Mouse (Mus musculus) adipose tissue, adult 10 weeks (tissue): ENCODE data around the gene Zbtb48. TPM values are rescaled to one million over a fixed set of nuclear protein-coding genes. Genes with fewer than 3 reads are reported as not detected.

Source experiments
- polyA plus RNA-seq: library from polyadenylated mRNA; stranded (reverse); fragments of 350-450 nt; fragmentation: Illumina TruSeq; extraction: RNeasy Lipid Tissue Mini Kit (QIAGEN cat#74804); gene quantifications from one replicate; pipeline ENCODE4 v1.2.3, GENCODE M21; 2014; ENCODE audit warnings: low read depth, low replicate concordance

Zbtb48 gene
- 8.5 TPM for polyA plus RNA-seq

DNA sequence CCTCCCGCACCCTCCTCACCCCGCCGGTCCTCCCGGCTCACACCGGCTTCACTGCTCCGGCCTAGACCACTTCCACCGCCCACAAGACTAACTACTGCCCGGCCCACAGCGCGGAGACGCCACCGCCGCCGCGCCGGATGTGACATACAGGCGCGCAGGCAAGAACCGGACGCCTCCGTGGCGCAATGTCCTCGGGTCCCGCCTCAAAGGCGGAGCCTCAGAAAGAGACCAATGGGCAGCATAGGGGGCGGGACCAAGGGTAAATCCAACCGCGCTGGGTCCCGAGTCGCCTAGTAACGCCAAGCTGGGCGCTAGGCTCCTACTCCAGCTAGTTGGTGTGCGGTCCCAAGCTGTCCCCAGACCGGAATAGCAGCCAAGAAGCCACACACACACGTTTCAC lies at the start of gene Zbtb48:
Gene Zbtb48, minus strand, starts transcription at position 148 of the 400 bp plus-strand sequence.

DNA sequence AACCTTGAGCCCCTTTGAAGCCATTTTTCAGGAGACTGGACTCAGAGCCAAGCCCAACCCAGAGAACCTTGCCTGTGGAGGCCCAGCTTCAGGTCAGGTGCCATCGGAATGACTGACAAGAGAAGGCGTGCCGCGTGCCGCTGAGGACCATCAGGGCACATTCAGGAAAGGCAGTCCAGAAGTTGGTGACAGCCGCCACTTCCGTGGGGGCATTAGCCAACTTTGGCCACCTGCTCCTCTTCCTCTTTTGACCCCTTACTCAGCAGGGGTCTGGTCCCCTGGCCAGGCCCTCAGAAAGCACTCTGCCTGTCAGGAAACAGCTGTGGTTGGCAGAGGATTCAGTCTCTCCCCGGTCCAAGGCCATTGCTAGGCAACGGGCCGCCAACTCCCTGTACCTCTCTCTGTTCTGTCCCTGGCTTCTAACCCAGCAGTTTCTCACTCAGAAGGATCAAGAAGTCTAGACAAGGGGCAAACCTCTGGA lies 44.7 kb upstream of the Zbtb48 start, which contains the start of gene Plekhg5:
Gene Plekhg5, plus strand, starts transcription at position 378 of the 481 bp plus-strand sequence.

DNA sequence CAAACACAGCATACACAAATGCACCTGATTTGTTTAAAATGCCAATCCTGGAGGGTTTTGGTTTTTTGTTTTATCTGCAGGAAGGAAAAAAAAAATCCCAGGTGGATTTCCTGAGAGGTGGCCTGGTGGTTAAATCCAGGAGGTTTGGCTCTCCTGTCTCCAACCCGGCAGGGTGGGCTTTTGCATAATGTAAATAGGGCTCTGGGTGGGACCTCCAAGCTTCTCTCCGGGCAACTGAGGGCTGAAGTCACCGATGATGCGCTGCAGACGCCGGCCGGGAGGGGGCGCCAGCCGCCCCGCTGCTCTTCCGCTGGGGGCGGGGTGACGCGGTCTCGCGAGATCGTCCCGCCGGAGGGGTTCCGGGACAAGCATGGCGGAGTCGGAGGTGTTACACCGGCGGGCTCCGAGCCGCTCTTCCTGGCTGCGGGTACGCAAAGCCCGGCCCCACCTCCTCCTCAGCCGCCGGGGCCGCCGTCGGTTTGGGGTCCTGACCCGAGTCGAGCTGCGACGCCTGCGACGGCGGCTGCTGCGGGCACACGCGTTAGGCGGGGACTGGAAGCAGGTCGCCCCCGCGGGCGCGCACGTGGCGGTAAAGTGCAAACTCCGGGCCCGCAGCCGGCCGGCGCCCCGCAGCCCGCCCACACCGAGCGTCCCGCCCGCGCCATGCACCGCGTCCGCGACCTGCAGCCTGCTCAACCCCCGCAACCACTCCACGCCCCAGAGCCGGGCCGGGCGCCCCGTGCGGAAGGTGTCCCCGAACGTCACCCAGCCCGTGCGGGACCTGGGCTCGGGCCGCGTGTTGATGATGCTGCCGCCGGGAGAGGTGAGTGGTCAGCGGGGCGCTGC lies 11.7 kb upstream of the Zbtb48 start, which contains the start of gene Nol9:
Gene Nol9, plus strand, starts transcription at position 337 of the 846 bp plus-strand sequence.

DNA sequence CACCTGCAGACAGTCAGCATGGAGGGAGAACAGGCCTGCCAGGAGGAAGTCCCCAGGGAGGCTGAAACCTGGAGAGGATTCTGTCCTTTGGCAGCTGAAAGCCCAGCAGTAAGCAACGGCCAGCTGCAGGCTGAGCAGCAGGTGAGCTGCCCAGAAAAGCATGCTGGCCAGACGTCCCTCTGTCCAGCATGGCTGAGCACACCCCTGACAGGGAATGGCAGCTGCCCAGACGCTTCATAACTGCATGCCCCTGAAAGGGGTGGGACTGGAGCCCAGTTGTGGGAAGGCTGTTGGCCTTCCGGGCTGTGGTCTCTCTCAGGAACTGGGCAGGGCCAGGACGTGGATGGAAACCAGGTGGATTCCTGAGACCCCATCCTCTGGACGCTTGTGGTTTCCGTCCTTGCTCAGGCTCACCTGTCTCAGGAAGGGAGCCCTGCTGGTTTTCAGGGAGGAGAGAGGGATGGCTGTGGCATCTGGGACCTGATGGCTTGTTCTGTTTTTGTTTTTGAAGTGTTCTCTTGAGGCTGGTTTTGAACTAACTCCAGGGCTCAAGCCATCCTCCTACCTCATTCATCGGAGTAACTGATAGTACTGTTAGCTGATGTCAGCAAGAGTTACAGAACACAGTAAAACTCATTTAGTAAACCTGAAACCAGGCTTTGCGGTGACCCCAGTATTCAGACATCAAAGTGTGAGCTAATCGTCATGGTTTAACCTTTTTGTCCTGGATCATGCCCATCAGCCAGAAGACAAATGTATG lies 10.9 kb upstream of the Zbtb48 start, which contains the start of gene Tas1r1:
Gene Tas1r1, minus strand, starts transcription at position 344 of the 760 bp plus-strand sequence.

DNA sequence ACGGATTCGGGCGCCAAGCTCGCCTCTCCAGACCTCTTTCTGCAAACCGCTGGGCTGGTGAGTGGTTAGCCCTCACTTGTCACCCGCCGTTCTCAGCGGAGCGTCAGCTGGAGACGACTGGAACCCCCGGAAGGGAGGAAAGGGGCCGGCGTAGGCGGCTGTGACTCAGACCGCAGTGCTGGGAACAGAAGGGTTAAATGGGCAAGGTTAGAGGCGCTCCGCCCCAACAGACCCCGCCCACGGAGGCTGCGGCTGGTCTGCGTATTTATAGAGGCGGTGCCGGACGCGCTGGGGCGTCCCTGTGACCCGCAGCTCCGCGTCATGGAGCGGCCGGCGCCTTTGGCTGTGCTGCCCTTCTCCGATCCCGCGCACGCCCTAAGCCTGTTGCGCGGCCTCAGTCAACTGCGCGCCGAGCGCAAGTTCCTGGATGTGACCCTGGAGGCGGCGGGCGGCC lies 18.8 kb downstream of the Zbtb48 start, which contains the start of gene Klhl21:
Gene Klhl21, plus strand, starts transcription at position 182 of the 454 bp plus-strand sequence.

DNA sequence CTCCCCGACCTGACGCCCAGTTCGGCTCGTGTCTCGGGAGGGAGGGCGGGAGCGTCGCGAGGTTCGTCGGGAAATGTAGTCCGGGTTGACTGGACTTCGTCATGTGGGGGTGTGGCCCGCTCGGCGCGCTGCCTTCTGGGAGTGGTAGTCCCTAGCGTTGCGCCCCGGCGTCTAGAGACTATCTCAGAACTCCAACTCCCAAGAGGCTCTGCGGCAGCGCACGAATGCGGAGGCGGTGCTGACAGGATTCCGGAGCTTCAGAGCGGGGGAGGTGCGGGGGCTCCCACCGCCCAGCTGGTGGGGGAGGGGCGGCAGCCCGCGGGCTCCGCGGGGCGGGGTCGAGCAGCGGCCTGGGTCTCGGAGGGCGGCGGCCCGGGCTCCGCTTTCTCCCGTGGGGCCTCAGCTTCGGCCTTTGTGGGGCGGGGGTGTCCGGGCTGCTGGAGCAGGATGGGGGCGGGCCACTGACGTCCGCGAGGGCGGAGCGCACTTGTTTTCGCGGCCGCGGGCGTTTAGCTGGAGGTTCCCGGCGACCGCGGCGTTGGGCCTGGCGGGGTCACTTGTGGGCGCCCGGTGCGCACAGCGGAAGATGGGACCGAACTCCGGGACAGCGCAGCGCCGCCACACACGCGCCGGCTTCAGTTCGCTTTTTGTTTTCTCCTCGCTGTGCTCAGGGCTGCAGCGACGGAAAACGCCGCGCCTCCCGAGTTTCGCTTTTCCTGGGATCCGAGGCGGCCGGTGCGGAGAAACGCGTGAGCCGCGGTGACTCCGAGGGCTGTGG lies 31.1 kb downstream of the Zbtb48 start, which contains the start of gene Phf13:
Gene Phf13, minus strand, starts transcription at position 86 of the 778 bp plus-strand sequence.

DNA sequence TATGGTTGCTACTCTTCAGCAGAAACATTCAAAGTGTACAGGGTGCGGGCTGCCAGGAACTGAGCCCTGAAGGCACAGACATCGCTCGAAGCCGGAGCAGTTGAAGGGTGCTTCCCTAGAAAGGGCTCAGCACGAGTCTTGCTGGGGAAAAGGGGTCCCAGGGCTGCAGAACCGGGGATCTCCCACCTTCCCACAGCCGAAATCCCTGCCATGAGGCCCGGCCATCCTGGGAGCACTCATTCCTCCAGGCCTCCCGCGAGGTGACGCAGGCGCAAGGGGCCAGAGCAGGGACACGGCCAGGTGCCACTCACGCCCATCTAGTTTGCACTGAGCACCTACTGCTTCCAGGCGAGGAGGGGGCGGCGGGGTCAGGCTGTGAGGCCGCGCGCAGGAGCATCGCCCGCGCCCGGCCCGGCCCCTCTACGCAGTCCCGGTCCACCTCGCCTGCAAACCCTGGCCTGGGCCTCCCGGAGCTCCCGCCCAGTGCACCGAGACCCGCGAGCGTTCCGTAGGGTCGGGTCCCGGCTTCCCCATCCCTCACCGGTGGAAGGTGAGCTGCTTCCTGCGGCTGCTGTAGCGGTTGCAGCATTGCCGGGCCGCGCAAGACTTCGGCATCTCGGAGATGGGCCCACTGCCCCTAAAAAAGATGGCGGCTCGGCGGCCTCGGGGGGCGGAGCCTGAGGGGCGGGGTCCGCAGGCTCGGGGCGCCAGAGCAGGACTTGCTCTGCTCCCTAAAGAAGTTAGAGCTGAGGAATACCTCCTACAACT lies 38.9 kb downstream of the Zbtb48 start, which contains the start of gene Thap3:
Gene Thap3, minus strand, starts transcription at position 656 of the 768 bp plus-strand sequence.

Other genes with a start within 250 kb of the Zbtb48 start
- gene Camta1, start 165.8 kb downstream of the Zbtb48 start, polyA plus RNA-seq, result 33.3 TPM
- 39.0 TPM for gene Dnajc11, start 94.0 kb downstream of the Zbtb48 start, polyA plus RNA-seq
- gene Thap3, start 38.7 kb downstream of the Zbtb48 start, polyA plus RNA-seq, result 40.2 TPM
- gene Phf13, start 31.4 kb downstream of the Zbtb48 start, polyA plus RNA-seq, result 17.1 TPM
- gene Klhl21, start 18.9 kb downstream of the Zbtb48 start, polyA plus RNA-seq, result 16.3 TPM
- 2.2 TPM for gene Tas1r1, start 10.9 kb upstream of the Zbtb48 start, polyA plus RNA-seq
- 18.6 TPM for gene Nol9, start 11.7 kb upstream of the Zbtb48 start, polyA plus RNA-seq
- 27.6 TPM for gene Plekhg5, start 44.8 kb upstream of the Zbtb48 start, polyA plus RNA-seq
- gene Tnfrsf25, start 88.3 kb upstream of the Zbtb48 start, polyA plus RNA-seq, result 6.8 TPM
- gene Espn, start 124.7 kb upstream of the Zbtb48 start, polyA plus RNA-seq, result 71.0 TPM
- gene Hes2, start 131.2 kb upstream of the Zbtb48 start, polyA plus RNA-seq, result 0.38 TPM
- gene Acot7, start 150.5 kb upstream of the Zbtb48 start, polyA plus RNA-seq, result 37.1 TPM
- gene Gpr153, start 246.6 kb upstream of the Zbtb48 start, polyA plus RNA-seq, result 13.3 TPM